Comparison of ENCODE assay signal across 9 mouse cellular contexts in genomic region chrX:95967847-95968593, GRCm38 (mm10). TPM values are rescaled to one million over a fixed set of nuclear protein-coding genes. Genes with fewer than 3 reads are reported as not detected.
A peak's percentile ranks its signal among the peaks of the same experiment; 100 is the strongest.
DNase-seq lines count a peak whose midpoint lies in the region; ATAC-seq and TF ChIP-seq lines count a peak whose summit lies in the region.
"Had no signal": no experiment of that assay in that cellular context is flagged by ENCODE, and none has a peak within 500 bp of the region (broad histone marks: within the 10 kb centered on the region; RNA-seq: fewer than 3 reads in every experiment).

No protein-coding gene starts in this region.

- H3K9me3 ChIP-seq in forebrain, embryonic 13.5 days (replicated peaks): no peaks in the 10 kb centered on the region
- H3K9me3 ChIP-seq in limb, embryonic 13.5 days: no peaks in the 10 kb centered on the region
- no peaks in the 10 kb centered on the region for H3K9me3 ChIP-seq in midbrain, embryonic 12.5 days

- peak overlapping the region; percentile 56 for H3K9ac ChIP-seq in forebrain, embryonic 13.5 days
- peak overlapping the region; percentile 67 for H3K9ac ChIP-seq in limb, embryonic 13.5 days
- H3K9ac ChIP-seq in midbrain, embryonic 12.5 days (replicated peaks): peak overlapping the region; percentile 56

- peak overlapping the region; percentile 58 for H3K4me2 ChIP-seq in forebrain, embryonic 13.5 days
- peak overlapping the region; percentile 63 for H3K4me2 ChIP-seq in limb, embryonic 13.5 days (replicated peaks)
- peak overlapping the region; percentile 54 for H3K4me2 ChIP-seq in midbrain, embryonic 12.5 days (replicated peaks)

- H3K27ac ChIP-seq in forebrain, embryonic 13.5 days: peak overlapping the region; percentile 82
- H3K27ac ChIP-seq in limb, embryonic 13.5 days: peak overlapping the region; percentile 79
- peak overlapping the region; percentile 92 for H3K27ac ChIP-seq in midbrain, embryonic 12.5 days (replicated peaks)
- H3K27ac ChIP-seq in spleen, adult 2 months (ENCODE audit: insufficient read depth, low read length): peak overlapping the region; percentile 57

- peak; percentile 78 for ATAC-seq in frontal cortex, adult (ENCODE audit: low TSS enrichment)
- peak; percentile 79 for ATAC-seq in forebrain, embryonic 13.5 days
- ATAC-seq in limb, embryonic 13.5 days (ENCODE audit: low FRiP score, low read depth): peak; percentile 89
- peak; percentile 87 for ATAC-seq in midbrain, embryonic 12.5 days (ENCODE audit: low FRiP score, low read depth)

- peak overlapping the region; percentile 40 for H3K4me3 ChIP-seq in forebrain, embryonic 13.5 days
- H3K4me3 ChIP-seq in limb, embryonic 13.5 days: peak overlapping the region; percentile 47
- H3K4me3 ChIP-seq in midbrain, embryonic 12.5 days: peak overlapping the region; percentile 41
- H3K4me3 ChIP-seq in spleen, adult 2 months (ENCODE audit: extremely low read depth, insufficient read depth, insufficient read length): peak overlapping the region; percentile 59
- H3K4me3 ChIP-seq: myocyte had no signal

- no peak for DNase-seq in frontal cortex, postnatal 25 days (ENCODE audit: low spot score in 2 of 2)
- DNase-seq in cerebellum, adult 11-12 months: peak; percentile 90
- peak; percentile 14 for DNase-seq in hindlimb bud, embryonic 11.5 days (ENCODE audit: extremely low spot score, low read depth, low spot score)
- peak; percentile 55 to 59 for DNase-seq in spleen, adult 2 months (ENCODE audit: low read depth in 1 of 2, low spot score in 2 of 2)

- 20% methylated on average over 26 of the region's 28 CpGs for WGBS in forebrain, embryonic 13.5 days
- 18% methylated on average over 22 of the region's 28 CpGs for WGBS in limb, embryonic 13.5 days
- WGBS in midbrain, embryonic 12.5 days: 28% methylated on average over 28 of the region's 28 CpGs
- WGBS in spleen, adult 2 months: 31% methylated on average over 25 of the region's 28 CpGs

- no peak for TF ChIP-seq POLR2A in spleen, adult 2 months (IDR thresholded peaks at IDR 0.05; ENCODE audit: low read depth, low read length)

- H3K4me1 ChIP-seq in forebrain, embryonic 13.5 days: no peaks in the 10 kb centered on the region
- no peaks in the 10 kb centered on the region for H3K4me1 ChIP-seq in limb, embryonic 13.5 days
- H3K4me1 ChIP-seq in midbrain, embryonic 12.5 days: 0 out of 2 replicates have a peak, but pooled peaks cover 3% of the 10 kb centered on the region
- no peaks in the 10 kb centered on the region; the same call in 1 of the 2 replicates for H3K4me1 ChIP-seq in spleen, adult 2 months (ENCODE audit: control insufficient read depth, insufficient read depth, insufficient read length)

- TF ChIP-seq CTCF in spleen, adult 2 months (IDR thresholded peaks at IDR 0.05; ENCODE audit: extremely low read depth, insufficient read depth, insufficient read length, insufficient replicate concordance): no peak

- H3K36me3 ChIP-seq in forebrain, embryonic 13.5 days (ENCODE audit: poor library complexity, severe bottlenecking): no peaks in the 10 kb centered on the region
- H3K36me3 ChIP-seq in limb, embryonic 13.5 days: no peaks in the 10 kb centered on the region
- H3K36me3 ChIP-seq in midbrain, embryonic 12.5 days: no peaks in the 10 kb centered on the region
- no peaks in the 10 kb centered on the region for H3K36me3 ChIP-seq in spleen, adult 2 months (ENCODE audit: control insufficient read depth, insufficient read depth, low read length)

- H3K27me3 ChIP-seq in forebrain, embryonic 13.5 days: no peaks in the 10 kb centered on the region
- no peaks in the 10 kb centered on the region for H3K27me3 ChIP-seq in limb, embryonic 13.5 days
- no peaks in the 10 kb centered on the region; the same call in 1 of the 2 replicates for H3K27me3 ChIP-seq in midbrain, embryonic 12.5 days
- no peaks in the 10 kb centered on the region for H3K27me3 ChIP-seq in spleen, adult 2 months (ENCODE audit: control insufficient read depth, insufficient read depth, low read length)

RNA-seq across cellular contexts. Expression of gene Las1l, which starts 11.3 kb away (rescaled TPM):
- polyA plus RNA-seq in forebrain, embryonic 13.5 days (2015; fragmentation: Nextera tagmentation; extraction: Ambion mirVana): 68.2 and 73.0 TPM in 2 replicates
- 58.1 and 61.9 TPM in 2 replicates for polyA plus RNA-seq in limb, embryonic 13.5 days (2015; fragmentation: Nextera tagmentation; extraction: Ambion mirVana)
- polyA plus RNA-seq in midbrain, embryonic 12.5 days (2016; fragmentation: Nextera tagmentation; extraction: Ambion mirVana): 69.1 and 70.7 TPM in 2 replicates
- 7.3 and 9.3 TPM in 2 replicates for polyA plus RNA-seq in spleen, adult 2 months (2012; rRNA removed)

Comparison
In these comparisons a context has a peak if more than half of its experiments do, and no peak if none do; other contexts are left out.
1. DNase-seq: peak in cerebellum, adult 11-12 months (single experiment), hindlimb bud, embryonic 11.5 days (single experiment) and spleen, adult 2 months (2 of 2); none in frontal cortex, postnatal 25 days (0 of 2).
2. Peak in every context shown above with its lines, with median percentiles within 50 percentile points of each other: ATAC-seq, H3K27ac ChIP-seq, H3K4me2 ChIP-seq, H3K4me3 ChIP-seq and H3K9ac ChIP-seq.